Mouse (Mus musculus): Measurements from ENCODE around the gene Gm30191. TPM values are rescaled to one million over a fixed set of nuclear protein-coding genes. Genes with fewer than 3 reads are reported as not detected.
A peak's percentile ranks its signal among the peaks of the same experiment; 100 is the strongest.

Gene Gm30191
- polyA plus RNA-seq, 1 experiment: not detected

GRCm38 (mm10) chr4:134245148-134245843, 1.4 kb upstream of the Gm30191 start, which contains the start of gene Zfp593:
Gene Zfp593, minus strand, starts transcription at chr4:134245592.
- no peak within 1 kb of the TSS for H3K27ac ChIP-seq (replicated peaks; ENCODE audit: low read depth, low read length)

DNA sequence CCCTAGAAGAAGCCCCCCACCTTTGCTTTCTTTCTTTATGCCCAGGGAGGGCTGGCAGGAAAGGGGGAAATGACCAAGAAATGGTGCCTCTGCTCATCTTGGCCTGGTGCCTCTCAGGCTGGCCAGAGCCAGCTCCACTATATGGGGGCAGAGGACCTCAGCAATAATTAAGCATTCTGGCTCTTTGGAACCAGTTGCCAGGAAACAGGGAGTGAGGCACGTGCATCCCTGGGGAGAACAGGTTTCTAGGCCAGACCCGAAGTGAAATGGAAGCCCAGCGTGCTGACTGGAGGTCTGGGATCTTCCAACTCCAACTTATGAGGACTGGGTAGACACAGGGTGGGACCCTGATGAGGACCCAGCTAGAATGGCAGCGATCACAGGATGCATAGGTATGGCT, 479 bp upstream of the Gm30191 start:
- H3K27ac ChIP-seq (replicated peaks; ENCODE audit: low read depth, low read length): no peak overlapping the region
- no peak overlapping the region for H3K4me3 ChIP-seq (ENCODE audit: insufficient read depth, low read depth, low read length)
- peaks cover 5% of the 10 kb centered on the region for H3K4me1 ChIP-seq (ENCODE audit: control insufficient read depth, insufficient read depth, insufficient read length, low read length)

More at GRCm38 (mm10) chr4:134245148-134245843, 1.4 kb upstream of the Gm30191 start, which contains the start of gene Zfp593:
- Histone ChIP-seq H3K4me3 (ENCODE audit: insufficient read depth, low read depth, low read length) (peak within 1 kb of the TSS; percentile 93), H3K4me1 (ENCODE audit: control insufficient read depth, insufficient read depth, insufficient read length, low read length) (peaks cover 5% of the 10 kb centered on the region)

DNA sequence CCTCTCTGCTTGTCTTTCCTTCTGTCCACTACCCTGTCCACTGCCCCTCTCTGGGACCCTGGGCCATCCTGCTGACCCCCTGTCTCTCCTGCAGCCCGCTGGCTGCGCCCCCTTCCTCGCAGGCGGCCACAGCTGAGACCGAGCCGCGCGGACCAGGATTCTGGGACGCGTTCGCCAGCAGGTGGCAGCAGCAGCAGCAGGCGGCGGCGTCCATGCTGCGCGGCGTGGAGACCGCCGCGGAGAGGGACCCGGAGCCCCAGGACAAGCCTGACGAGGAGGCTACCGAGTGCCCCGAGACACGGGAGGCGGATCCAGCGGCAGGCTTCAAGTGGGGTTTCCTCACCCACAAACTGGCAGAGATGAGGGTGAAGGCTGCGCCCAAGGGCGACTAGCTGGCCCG, 2.9 kb downstream of the Gm30191 start:
- Histone ChIP-seq H3K4me3 (ENCODE audit: insufficient read depth, low read depth, low read length) (peak overlapping the region; percentile 43), H3K4me1 (ENCODE audit: control insufficient read depth, insufficient read depth, insufficient read length, low read length) (peaks cover 3% of the 10 kb centered on the region), H3K27ac (replicated peaks; ENCODE audit: low read depth, low read length) (no peak overlapping the region)

- Histone ChIP-seq H3K4me1 (ENCODE audit: control insufficient read depth, insufficient read depth, insufficient read length, low read length) (peaks cover 5% of the 10 kb centered on the region), H3K27ac (replicated peaks; ENCODE audit: low read depth, low read length) (no peak overlapping the region), H3K4me3 (ENCODE audit: insufficient read depth, low read depth, low read length) (peak overlapping the region; percentile 80)
Observed at GRCm38 (mm10) chr4:134250116-134250929, 3.6 kb downstream of the Gm30191 start.

- H3K27ac ChIP-seq (replicated peaks; ENCODE audit: low read depth, low read length): no peak overlapping the region
- peak overlapping the region; percentile 80 for H3K4me3 ChIP-seq (ENCODE audit: insufficient read depth, low read depth, low read length)
- H3K4me1 ChIP-seq (ENCODE audit: control insufficient read depth, insufficient read depth, insufficient read length, low read length): peaks cover 5% of the 10 kb centered on the region
Observed at GRCm38 (mm10) chr4:134250930-134251240, 4.2 kb downstream of the Gm30191 start.

- Histone ChIP-seq H3K27ac (replicated peaks; ENCODE audit: low read depth, low read length) (peak overlapping the region; percentile 89), H3K4me3 (ENCODE audit: insufficient read depth, low read depth, low read length) (peak overlapping the region; percentile 80), H3K4me1 (ENCODE audit: control insufficient read depth, insufficient read depth, insufficient read length, low read length) (peaks cover 5% of the 10 kb centered on the region)
Observed at GRCm38 (mm10) chr4:134251241-134252130, 4.8 kb downstream of the Gm30191 start.

DNA sequence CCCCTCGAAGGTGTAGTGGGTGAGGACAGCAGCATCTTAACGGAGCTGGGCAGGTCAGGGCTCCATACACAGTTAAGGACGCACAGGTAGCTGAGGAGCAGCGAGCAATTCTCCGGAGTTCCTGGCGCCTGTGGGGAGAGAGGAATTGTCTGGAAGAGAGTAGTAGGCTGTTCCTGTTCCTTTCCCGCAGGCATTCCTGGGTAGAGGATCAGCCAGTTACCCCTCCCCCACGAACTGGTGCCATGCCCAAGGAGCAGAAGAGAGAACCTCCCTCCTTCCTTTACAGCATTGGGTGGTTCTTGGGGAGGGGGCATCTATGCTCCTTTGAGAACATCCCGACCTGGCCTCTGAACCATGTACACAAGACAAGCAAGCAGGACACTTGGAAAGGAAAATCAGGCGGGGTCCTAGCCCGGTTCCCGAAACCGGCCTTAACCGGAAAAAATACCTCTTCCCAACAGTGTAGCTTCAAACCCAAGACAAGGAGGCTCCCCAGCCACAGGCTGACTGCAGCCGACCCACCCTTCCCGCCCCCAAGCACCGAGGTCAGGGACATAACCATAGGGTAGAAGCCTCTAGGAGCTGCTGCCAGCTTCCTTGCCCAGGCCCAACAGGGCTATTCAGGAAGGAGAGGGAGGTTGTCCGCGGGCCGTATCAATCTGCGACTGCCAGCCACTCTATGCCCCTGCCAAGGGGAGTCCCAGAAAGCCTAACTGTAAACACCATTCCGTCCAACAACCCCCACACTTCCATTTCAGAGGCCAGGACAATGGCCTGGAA, 5.6 kb downstream of the Gm30191 start:
- H3K4me3 ChIP-seq (ENCODE audit: insufficient read depth, low read depth, low read length): peak overlapping the region; percentile 80
- H3K27ac ChIP-seq (replicated peaks; ENCODE audit: low read depth, low read length): peak overlapping the region; percentile 89
- peaks cover 5% of the 10 kb centered on the region for H3K4me1 ChIP-seq (ENCODE audit: control insufficient read depth, insufficient read depth, insufficient read length, low read length)

- H3K4me1 ChIP-seq (ENCODE audit: control insufficient read depth, insufficient read depth, insufficient read length, low read length): peaks cover 5% of the 10 kb centered on the region
- H3K27ac ChIP-seq (replicated peaks; ENCODE audit: low read depth, low read length): peak overlapping the region; percentile 89
Observed at GRCm38 (mm10) chr4:134252911-134253721, 6.4 kb downstream of the Gm30191 start.

GRCm38 (mm10) chr4:134253722-134254324, 7.1 kb downstream of the Gm30191 start, which contains the start of gene Grrp1:
Gene Grrp1, minus strand, starts transcription at chr4:134254106.
- peaks cover 5% of the 10 kb centered on the region for H3K4me1 ChIP-seq (ENCODE audit: control insufficient read depth, insufficient read depth, insufficient read length, low read length)
- H3K4me3 ChIP-seq (ENCODE audit: insufficient read depth, low read depth, low read length): peak within 1 kb of the TSS; percentile 80
- peak within 1 kb of the TSS; percentile 94 for H3K27ac ChIP-seq (replicated peaks; ENCODE audit: low read depth, low read length)

More at GRCm38 (mm10) chr4:134252911-134253721, 6.4 kb downstream of the Gm30191 start:
- H3K4me3 ChIP-seq (ENCODE audit: insufficient read depth, low read depth, low read length): peak overlapping the region; percentile 80

GRCm38 (mm10) chr4:134254835-134255234, 8.1 kb downstream of the Gm30191 start:
- H3K4me1 ChIP-seq (ENCODE audit: control insufficient read depth, insufficient read depth, insufficient read length, low read length): peaks cover 5% of the 10 kb centered on the region
- H3K27ac ChIP-seq (replicated peaks; ENCODE audit: low read depth, low read length): 0 out of 2 replicates have a peak overlapping the region, but pooled peaks have one; percentile 94
- no peak overlapping the region for H3K4me3 ChIP-seq (ENCODE audit: insufficient read depth, low read depth, low read length)

DNA sequence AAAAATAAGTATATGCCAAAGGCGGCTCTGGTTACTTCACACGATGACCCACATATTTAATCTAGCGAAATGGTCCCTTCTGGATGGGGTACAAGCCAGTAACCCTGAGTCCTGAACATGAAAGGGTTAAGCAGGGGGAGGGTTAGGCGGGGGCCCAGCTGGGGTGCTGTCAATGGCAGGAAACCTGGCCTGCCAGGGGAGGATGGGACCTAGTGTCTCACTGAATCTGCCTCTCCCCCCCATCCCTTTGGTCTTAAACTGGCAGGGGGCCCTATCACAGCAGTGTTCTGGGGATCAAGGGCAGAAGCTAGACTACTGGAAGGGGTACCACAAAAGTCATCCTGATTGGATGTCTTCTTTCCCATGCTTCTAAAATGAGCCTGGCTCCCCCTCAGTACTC, 9.1 kb downstream of the Gm30191 start:
- Histone ChIP-seq H3K4me1 (ENCODE audit: control insufficient read depth, insufficient read depth, insufficient read length, low read length) (peaks cover 5% of the 10 kb centered on the region), H3K4me3 (ENCODE audit: insufficient read depth, low read depth, low read length) (peak overlapping the region; percentile 22; the same call in 1 of the 2 replicates), H3K27ac (replicated peaks; ENCODE audit: low read depth, low read length) (peak overlapping the region; percentile 94)

GRCm38 (mm10) chr4:134256407-134257197, 9.9 kb downstream of the Gm30191 start:
- Histone ChIP-seq H3K27ac (replicated peaks; ENCODE audit: low read depth, low read length) (peak overlapping the region; percentile 94), H3K4me3 (ENCODE audit: insufficient read depth, low read depth, low read length) (peak overlapping the region; percentile 22), H3K4me1 (ENCODE audit: control insufficient read depth, insufficient read depth, insufficient read length, low read length) (peaks cover 5% of the 10 kb centered on the region)
